ENCODE assay signal across 8 mouse cellular contexts in genomic region chr12:79990751-79991150, GRCm38 (mm10).
DNase-seq lines count a peak whose midpoint lies in the region; ATAC-seq and TF ChIP-seq lines count a peak whose summit lies in the region.
"Had no signal": no experiment of that assay in that cellular context is flagged by ENCODE, and none has a peak within 500 bp of the region (broad histone marks: within the 10 kb centered on the region; RNA-seq: fewer than 3 reads in every experiment).

No protein-coding gene starts in this region.

- peak overlapping the region; percentile 68 for H3K27ac ChIP-seq in layer of hippocampus, adult 2 months
- H3K27ac ChIP-seq in embryonic facial prominence, embryonic 15.5 days (replicated peaks): peak overlapping the region; percentile 89
- peak overlapping the region; percentile 78 for H3K27ac ChIP-seq in hindbrain, embryonic 15.5 days (replicated peaks)
- peak overlapping the region; percentile 77 for H3K27ac ChIP-seq in neural tube, embryonic 13.5 days (replicated peaks)

- no peak overlapping the region for H3K9ac ChIP-seq in embryonic facial prominence, embryonic 15.5 days
- H3K9ac ChIP-seq in hindbrain, embryonic 15.5 days: no peak overlapping the region
- no peak overlapping the region for H3K9ac ChIP-seq in neural tube, embryonic 13.5 days

- H3K36me3 ChIP-seq in embryonic facial prominence, embryonic 15.5 days: no peaks in the 10 kb centered on the region
- no peaks in the 10 kb centered on the region for H3K36me3 ChIP-seq in hindbrain, embryonic 15.5 days
- no peaks in the 10 kb centered on the region for H3K36me3 ChIP-seq in neural tube, embryonic 13.5 days

- WGBS in embryonic facial prominence, embryonic 15.5 days: 48% methylated on average over 4 of the region's 4 CpGs
- WGBS in hindbrain, embryonic 15.5 days: 35% methylated on average over 4 of the region's 4 CpGs
- WGBS in neural tube, embryonic 13.5 days: 31% methylated on average over 4 of the region's 4 CpGs

- ATAC-seq in embryonic facial prominence, embryonic 15.5 days (ENCODE audit: insufficient number of reproducible peaks, low FRiP score, low TSS enrichment, low read depth): no peak
- peak; percentile 77 for ATAC-seq in hindbrain, embryonic 15.5 days (ENCODE audit: low FRiP score, low read depth)
- peak; percentile 45; the same call in 1 of the 2 replicates for ATAC-seq in neural tube, embryonic 13.5 days (ENCODE audit: low read depth)

- H3K4me2 ChIP-seq in embryonic facial prominence, embryonic 15.5 days (replicated peaks): no peak overlapping the region
- no peak overlapping the region for H3K4me2 ChIP-seq in hindbrain, embryonic 15.5 days
- no peak overlapping the region for H3K4me2 ChIP-seq in neural tube, embryonic 13.5 days

- TF ChIP-seq CTCF in layer of hippocampus, adult 2 months (conservative IDR thresholded peaks at IDR 0.05): peak; percentile 25

- no peaks in the 10 kb centered on the region for H3K9me3 ChIP-seq in embryonic facial prominence, embryonic 15.5 days (replicated peaks)
- H3K9me3 ChIP-seq in hindbrain, embryonic 15.5 days: no peaks in the 10 kb centered on the region
- no peaks in the 10 kb centered on the region for H3K9me3 ChIP-seq in neural tube, embryonic 13.5 days
- H3K9me3 ChIP-seq: megakaryocyte, embryonic 14.5 days had no signal

- H3K27me3 ChIP-seq in embryonic facial prominence, embryonic 15.5 days: no peaks in the 10 kb centered on the region
- H3K27me3 ChIP-seq in hindbrain, embryonic 15.5 days: no peaks in the 10 kb centered on the region
- no peaks in the 10 kb centered on the region for H3K27me3 ChIP-seq in neural tube, embryonic 13.5 days

- H3K4me1 ChIP-seq in embryonic facial prominence, embryonic 15.5 days: peaks cover 88% of the 10 kb centered on the region
- peaks cover 34% of the 10 kb centered on the region for H3K4me1 ChIP-seq in hindbrain, embryonic 15.5 days (replicated peaks)
- peaks cover 48% of the 10 kb centered on the region for H3K4me1 ChIP-seq in neural tube, embryonic 13.5 days (replicated peaks)

- peak in 1 of 2 experiments; percentile 22 for DNase-seq in layer of hippocampus, adult 2 months (ENCODE audit: low spot score in 2 of 2)
- no peak for DNase-seq in layer of hippocampus, postnatal 25 days (ENCODE audit: extremely low spot score in 1 of 2, low spot score in 1 of 2)
- DNase-seq in embryo, embryonic 9.5 days (ENCODE audit: extremely low spot score): no peak
- no peak for DNase-seq in adrenal gland, postnatal 14 days

- no peak overlapping the region for H3K4me3 ChIP-seq in layer of hippocampus, adult 2 months
- H3K4me3 ChIP-seq in embryonic facial prominence, embryonic 15.5 days (replicated peaks): no peak overlapping the region
- no peak overlapping the region for H3K4me3 ChIP-seq in hindbrain, embryonic 15.5 days
- H3K4me3 ChIP-seq in neural tube, embryonic 13.5 days: no peak overlapping the region
- H3K4me3 ChIP-seq: megakaryocyte, embryonic 14.5 days had no signal
